Mouse (Mus musculus): ENCODE data around the gene Pwwp2a. TPM values are rescaled to one million over a fixed set of nuclear protein-coding genes. Genes with fewer than 3 reads are reported as not detected.

Gene Pwwp2a
- total and polyA plus RNA-seq, 3 experiments, result 20.6 to 32.0 TPM; not detected in 1

DNA sequence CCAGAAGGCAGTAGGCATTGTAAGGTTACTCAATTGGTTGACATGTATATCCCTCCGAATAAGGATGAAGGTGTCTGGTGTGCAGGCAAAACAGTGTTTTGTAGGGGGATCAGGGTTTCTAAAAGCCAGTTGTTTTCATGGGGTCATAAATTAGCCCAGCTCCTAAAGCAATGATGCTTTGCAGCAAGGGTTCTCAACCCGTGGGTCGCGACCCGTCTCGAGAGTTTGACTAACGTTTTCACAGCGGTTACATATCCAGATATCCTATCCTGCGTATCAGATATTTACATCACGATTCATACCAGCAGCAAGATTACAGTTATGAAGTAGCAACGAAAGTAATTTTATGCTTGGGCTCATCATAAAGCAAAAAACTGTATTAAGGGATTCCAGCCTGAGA, 86.0 kb downstream of the Pwwp2a start:
- no peaks in the 10 kb centered on the region for H3K9me3 ChIP-seq (replicated peaks; ENCODE audit: insufficient read depth, low read length)
- no peak overlapping the region for H3K9ac ChIP-seq (ENCODE audit: control insufficient read depth, low read depth, low read length, poor library complexity, severe bottlenecking)
- peaks cover 3 to 5% of the 10 kb centered on the region in 2 experiments for H3K27me3 ChIP-seq (ENCODE audit: control insufficient read depth in 1 of 2, insufficient read depth in 2 of 2, low read length in 2 of 2)
- H3K36me3 ChIP-seq (ENCODE audit: control insufficient read depth in 1 of 2, insufficient read depth in 2 of 2, low read length in 2 of 2), result peaks cover 0 to 2% of the 10 kb centered on the region in 2 experiments; a peak in 1 of 4 replicates
- no peak overlapping the region for H3K27ac ChIP-seq (ENCODE audit: control insufficient read depth, low read depth, low read length)
- no peaks in the 10 kb centered on the region for H3K4me1 ChIP-seq (ENCODE audit: control insufficient read depth in 1 of 2, insufficient read depth in 2 of 2, low read length in 2 of 2)
- no peak for TF ChIP-seq POLR2A (IDR thresholded peaks at IDR 0.05; ENCODE audit: control insufficient read depth in 1 of 2, insufficient read depth in 1 of 2, low read depth in 1 of 2, low read length in 2 of 2, poor library complexity in 1 of 2)
- TF ChIP-seq ELF1 (IDR thresholded peaks at IDR 0.05; ENCODE audit: low read depth, low read length), result no peak
- TF ChIP-seq ZNF384 (IDR thresholded peaks at IDR 0.05; ENCODE audit: low read depth, low read length), result no peak
- no peak for TF ChIP-seq BHLHE40 (IDR thresholded peaks at IDR 0.05; ENCODE audit: borderline replicate concordance, low read depth, low read length)
- TF ChIP-seq MYC (IDR thresholded peaks at IDR 0.05; ENCODE audit: low read depth, low read length), result no peak
- no peak for TF ChIP-seq NELFE (IDR thresholded peaks at IDR 0.05; ENCODE audit: low read depth, low read length)
- TF ChIP-seq RCOR1 (IDR thresholded peaks at IDR 0.05; ENCODE audit: low read depth, low read length), result no peak
- TF ChIP-seq USF1 (IDR thresholded peaks at IDR 0.05; ENCODE audit: low read depth, low read length), result no peak
- no peak for TF ChIP-seq CHD1 (IDR thresholded peaks at IDR 0.05; ENCODE audit: low read depth, low read length)
- no peak for TF ChIP-seq CHD2 (IDR thresholded peaks at IDR 0.05; ENCODE audit: low read length)
- no peak for TF ChIP-seq SIN3A (IDR thresholded peaks at IDR 0.05; ENCODE audit: low read length)
- no peak for TF ChIP-seq SMC3 (IDR thresholded peaks at IDR 0.05; ENCODE audit: low read depth, low read length)
- no peak for TF ChIP-seq TBP (IDR thresholded peaks at IDR 0.05; ENCODE audit: low read depth, low read length)
- no peak for TF ChIP-seq UBTF (IDR thresholded peaks at IDR 0.05; ENCODE audit: borderline replicate concordance, insufficient read depth, low read depth, low read length)
- TF ChIP-seq USF2 (IDR thresholded peaks at IDR 0.05; ENCODE audit: borderline replicate concordance in 1 of 2, insufficient read depth in 1 of 2, low read depth in 1 of 2, low read length in 2 of 2), result no peak
- no peak overlapping the region; a peak in 2 of 4 replicates for H3K4me3 ChIP-seq (ENCODE audit: control insufficient read depth in 1 of 2, insufficient read depth in 1 of 2, low read depth in 2 of 2, low read length in 2 of 2)
- DNase-seq (ENCODE audit: low read depth, low spot score), result no peak
- H3K79me2 ChIP-seq (ENCODE audit: control insufficient read depth, insufficient read depth, low read length, poor library complexity), result no peaks in the 10 kb centered on the region

DNA sequence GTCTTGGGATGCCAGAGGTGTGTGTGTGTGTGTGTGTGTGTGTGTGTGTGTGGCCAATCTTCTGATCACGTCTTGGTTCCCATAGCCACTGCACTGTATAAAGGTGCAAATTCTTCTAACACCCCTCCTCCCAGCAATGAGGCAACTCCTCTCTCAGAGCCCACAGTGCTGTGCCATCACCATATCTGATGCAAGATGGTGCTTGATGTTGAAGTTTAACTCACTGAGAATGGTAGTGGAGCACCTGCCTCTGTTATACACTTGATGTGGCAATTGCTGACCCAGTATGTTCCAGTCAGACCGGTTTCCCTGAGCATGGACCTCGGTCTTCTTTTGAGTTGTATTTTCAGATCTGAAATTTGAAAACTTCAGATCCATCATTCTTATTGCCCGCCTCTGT, 88.3 kb downstream of the Pwwp2a start:
- Histone ChIP-seq H3K27me3 (ENCODE audit: control insufficient read depth in 1 of 2, insufficient read depth in 2 of 2, low read length in 2 of 2) (peaks cover 4 to 5% of the 10 kb centered on the region in 2 experiments), H3K9me3 (replicated peaks; ENCODE audit: insufficient read depth, low read length) (no peaks in the 10 kb centered on the region), H3K4me1 (ENCODE audit: control insufficient read depth in 1 of 2, insufficient read depth in 2 of 2, low read length in 2 of 2) (no peaks in the 10 kb centered on the region), H3K4me3 (ENCODE audit: control insufficient read depth in 1 of 2, insufficient read depth in 1 of 2, low read depth in 2 of 2, low read length in 2 of 2) (no peak overlapping the region), H3K9ac (ENCODE audit: control insufficient read depth, low read depth, low read length, poor library complexity, severe bottlenecking) (no peak overlapping the region), H3K79me2 (ENCODE audit: control insufficient read depth, insufficient read depth, low read length, poor library complexity) (no peaks in the 10 kb centered on the region), H3K36me3 (ENCODE audit: control insufficient read depth in 1 of 2, insufficient read depth in 2 of 2, low read length in 2 of 2) (peaks cover 0 to 2% of the 10 kb centered on the region in 2 experiments; a peak in 1 of 4 replicates), H3K27ac (ENCODE audit: control insufficient read depth, low read depth, low read length) (no peak overlapping the region)
- DNase-seq (ENCODE audit: low read depth, low spot score), result no peak
- TF ChIP-seq ELF1 (IDR thresholded peaks at IDR 0.05; ENCODE audit: low read depth, low read length), result no peak
- TF ChIP-seq TCF12 (IDR thresholded peaks at IDR 0.05; ENCODE audit: low read depth, low read length), result no peak
- no peak for TF ChIP-seq MAZ (IDR thresholded peaks at IDR 0.05; ENCODE audit: low read depth, low read length)
- TF ChIP-seq ZNF384 (IDR thresholded peaks at IDR 0.05; ENCODE audit: low read depth, low read length), result no peak
- TF ChIP-seq CHD1 (IDR thresholded peaks at IDR 0.05; ENCODE audit: low read depth, low read length), result no peak
- TF ChIP-seq POLR2A (IDR thresholded peaks at IDR 0.05; ENCODE audit: control insufficient read depth in 1 of 2, insufficient read depth in 1 of 2, low read depth in 1 of 2, low read length in 2 of 2, poor library complexity in 1 of 2), result no peak
- no peak for TF ChIP-seq RCOR1 (IDR thresholded peaks at IDR 0.05; ENCODE audit: low read depth, low read length)
- TF ChIP-seq UBTF (IDR thresholded peaks at IDR 0.05; ENCODE audit: borderline replicate concordance, insufficient read depth, low read depth, low read length), result no peak
- TF ChIP-seq MAX (IDR thresholded peaks at IDR 0.05; ENCODE audit: low read length), result no peak
- TF ChIP-seq MYB (IDR thresholded peaks at IDR 0.05; ENCODE audit: low read depth, low read length), result no peak
- TF ChIP-seq MEF2A (IDR thresholded peaks at IDR 0.05; ENCODE audit: extremely low read depth, insufficient replicate concordance, low read depth, low read length, poor library complexity, severe bottlenecking), result no peak
- TF ChIP-seq NELFE (IDR thresholded peaks at IDR 0.05; ENCODE audit: low read depth, low read length), result no peak
- TF ChIP-seq CHD2 (IDR thresholded peaks at IDR 0.05; ENCODE audit: low read length), result no peak
- TF ChIP-seq USF2 (IDR thresholded peaks at IDR 0.05; ENCODE audit: borderline replicate concordance in 1 of 2, insufficient read depth in 1 of 2, low read depth in 1 of 2, low read length in 2 of 2), result no peak
- TF ChIP-seq JUND (IDR thresholded peaks at IDR 0.05; ENCODE audit: low read depth, low read length), result no peak
- no peak for TF ChIP-seq RAD21 (IDR thresholded peaks at IDR 0.05; ENCODE audit: low read depth, low read length)
- no peak for TF ChIP-seq MYC (IDR thresholded peaks at IDR 0.05; ENCODE audit: low read depth, low read length)
- TF ChIP-seq USF1 (IDR thresholded peaks at IDR 0.05; ENCODE audit: low read depth, low read length), result no peak
- no peak for TF ChIP-seq NRF1 (IDR thresholded peaks at IDR 0.05; ENCODE audit: insufficient read depth, low read depth, low read length, poor library complexity, severe bottlenecking)
- TF ChIP-seq EP300 (IDR thresholded peaks at IDR 0.05; ENCODE audit: low read depth in 1 of 2, low read length in 2 of 2), result no peak
